Mouse (Mus musculus): ENCODE measurements around the gene Ing5. TPM values are rescaled to one million over a fixed set of nuclear protein-coding genes. Genes with fewer than 3 reads are reported as not detected.

Ing5 gene
- polyA plus RNA-seq, 1 experiment from 2014 or later, result 21.1 TPM

DNA sequence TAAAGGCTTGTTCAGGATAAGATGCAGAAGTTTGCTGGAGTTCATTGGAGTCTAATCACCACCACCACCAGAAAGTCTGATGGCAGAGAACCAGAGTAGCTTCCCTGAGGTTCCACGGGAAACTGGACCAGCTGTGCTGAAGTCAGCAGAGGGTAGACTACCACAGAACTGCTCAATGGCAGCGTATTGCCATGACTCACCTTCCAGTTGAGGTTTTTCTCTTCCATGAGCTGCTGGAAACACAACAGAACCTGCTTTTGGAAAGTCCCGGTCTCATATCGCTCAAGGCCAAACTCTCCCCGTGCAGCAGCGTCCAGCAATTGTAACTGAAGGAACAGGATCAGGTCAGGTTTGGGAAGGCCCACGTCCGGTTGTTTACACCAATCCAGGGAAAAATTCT is 9.2 kb upstream of the Ing5 start:
- Histone ChIP-seq H3K4me3 (no peak overlapping the region), H3K4me1 (no peaks in the 10 kb centered on the region), H3K9me3 (no peaks in the 10 kb centered on the region), H3K36me3 (peaks cover 88% of the 10 kb centered on the region), H3K27ac (no peak overlapping the region), H3K27me3 (ENCODE audit: insufficient read depth, poor library complexity, severe bottlenecking) (no peaks in the 10 kb centered on the region)
- DNase-seq (ENCODE audit: low spot score), result no peak
- 92% methylated on average over 8 of the region's 8 CpGs for WGBS

DNA sequence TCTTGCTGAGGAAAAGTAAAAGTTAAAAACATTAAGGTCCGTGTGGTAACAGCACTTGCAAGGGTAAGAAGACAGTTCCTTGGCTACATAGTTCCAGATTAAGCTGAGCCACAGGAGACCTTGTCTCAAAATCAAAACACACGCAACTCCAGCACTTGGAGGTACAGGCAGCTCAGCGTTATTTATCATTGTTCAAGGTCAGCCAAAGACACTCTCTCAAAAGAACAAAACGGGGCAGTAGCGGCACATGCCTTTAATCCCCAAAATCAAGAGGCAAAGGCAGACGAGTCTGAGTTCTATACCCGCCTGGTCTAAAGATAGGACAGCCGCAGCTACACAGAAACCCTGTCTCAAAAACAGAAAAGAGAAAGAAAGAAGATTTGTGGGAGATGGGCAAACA is 7.9 kb upstream of the Ing5 start:
- WGBS, result 73% methylated on average over 8 of the region's 8 CpGs
- no peak for DNase-seq (ENCODE audit: low spot score)
- Histone ChIP-seq H3K27me3 (ENCODE audit: insufficient read depth, poor library complexity, severe bottlenecking) (no peaks in the 10 kb centered on the region), H3K27ac (peak overlapping the region; percentile 13; the same call in 1 of the 2 replicates), H3K9me3 (no peaks in the 10 kb centered on the region), H3K36me3 (peaks cover 87% of the 10 kb centered on the region), H3K4me3 (no peak overlapping the region), H3K4me1 (no peaks in the 10 kb centered on the region)

DNA sequence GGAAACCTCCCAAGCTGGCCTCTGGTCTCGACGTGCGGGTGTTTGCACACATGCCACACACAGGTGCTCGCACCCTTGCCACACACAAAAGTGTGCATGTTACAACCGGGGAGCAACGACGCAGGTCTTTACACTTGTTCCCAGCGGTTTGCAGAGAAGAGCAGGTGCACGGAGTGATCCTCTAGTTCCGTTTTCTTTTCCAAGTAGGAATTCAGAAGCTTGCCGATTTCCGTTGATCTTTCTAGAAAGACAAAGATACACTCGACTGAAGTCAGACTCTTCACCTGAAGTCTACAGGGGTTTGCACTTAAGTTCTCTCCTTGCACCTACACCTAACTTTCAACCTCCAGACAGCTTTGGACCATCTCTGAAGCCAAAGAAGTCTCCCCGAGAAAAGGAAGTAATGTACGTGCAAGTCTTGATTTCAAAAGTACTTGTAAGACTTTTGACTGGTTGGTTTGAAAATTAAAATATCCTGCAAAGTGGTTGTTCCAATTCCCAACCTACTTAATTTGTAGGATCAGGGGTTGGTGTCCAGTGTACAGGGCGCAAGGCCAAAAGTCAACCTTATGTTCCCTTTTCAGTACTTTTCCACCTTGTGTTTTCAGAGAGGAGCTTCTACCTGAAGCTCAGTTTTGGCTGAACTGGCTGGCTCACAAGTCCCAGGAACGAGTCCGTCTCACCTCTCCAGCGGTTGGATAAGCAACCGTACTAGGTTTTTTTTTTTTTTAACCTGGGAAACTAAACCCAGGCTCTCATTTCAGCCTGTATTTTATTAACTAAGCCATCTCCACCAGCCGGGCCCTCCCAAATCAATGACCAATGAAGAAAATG is 2.9 kb upstream of the Ing5 start:
- DNase-seq (ENCODE audit: low spot score), result no peak
- Histone ChIP-seq H3K36me3 (peaks cover 42% of the 10 kb centered on the region), H3K9me3 (no peaks in the 10 kb centered on the region), H3K27me3 (ENCODE audit: insufficient read depth, poor library complexity, severe bottlenecking) (no peaks in the 10 kb centered on the region), H3K27ac (peak overlapping the region; percentile 94), H3K4me3 (peak overlapping the region; percentile 82), H3K4me1 (peaks cover 30% of the 10 kb centered on the region)
- 74% methylated on average over 21 of the region's 21 CpGs for WGBS

DNA sequence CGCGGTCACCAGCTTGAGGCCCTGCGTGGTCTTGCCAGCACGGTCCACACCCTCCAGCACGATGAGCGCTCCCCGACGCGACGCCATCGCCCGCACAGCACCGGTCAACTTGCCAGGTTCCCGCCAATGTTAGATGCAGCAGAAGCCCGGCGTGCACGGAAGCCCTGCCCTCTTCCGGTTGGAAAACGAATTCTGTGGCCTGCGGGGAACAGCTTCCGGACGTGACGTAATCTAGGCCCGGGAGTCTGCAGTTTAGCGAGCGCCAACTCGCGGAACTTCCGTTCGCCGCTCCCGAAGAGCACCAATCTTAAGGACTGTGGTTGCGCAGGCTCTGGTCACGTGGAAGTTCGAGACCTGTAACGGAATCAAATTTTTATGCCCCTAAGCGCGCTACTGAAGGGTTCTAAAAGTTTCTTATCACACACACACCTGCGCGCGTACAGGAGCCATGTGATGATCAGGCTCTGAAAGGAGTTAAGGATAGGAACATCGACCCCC is 2.0 kb upstream of the Ing5 start, which contains the start of gene Dtymk:
Gene Dtymk, minus strand, starts transcription at position 194 of the 498 bp plus-strand sequence.
- Histone ChIP-seq H3K9me3 (no peaks in the 10 kb centered on the region), H3K4me1 (peaks cover 31% of the 10 kb centered on the region), H3K27ac (peak within 1 kb of the TSS; percentile 94), H3K27me3 (ENCODE audit: insufficient read depth, poor library complexity, severe bottlenecking) (no peaks in the 10 kb centered on the region), H3K4me3 (peak within 1 kb of the TSS; percentile 82), H3K36me3 (peaks cover 49% of the 10 kb centered on the region)
- peak; percentile 98 for DNase-seq (ENCODE audit: low spot score)
- under 1% methylated on average over 42 of the region's 42 CpGs for WGBS

DNA sequence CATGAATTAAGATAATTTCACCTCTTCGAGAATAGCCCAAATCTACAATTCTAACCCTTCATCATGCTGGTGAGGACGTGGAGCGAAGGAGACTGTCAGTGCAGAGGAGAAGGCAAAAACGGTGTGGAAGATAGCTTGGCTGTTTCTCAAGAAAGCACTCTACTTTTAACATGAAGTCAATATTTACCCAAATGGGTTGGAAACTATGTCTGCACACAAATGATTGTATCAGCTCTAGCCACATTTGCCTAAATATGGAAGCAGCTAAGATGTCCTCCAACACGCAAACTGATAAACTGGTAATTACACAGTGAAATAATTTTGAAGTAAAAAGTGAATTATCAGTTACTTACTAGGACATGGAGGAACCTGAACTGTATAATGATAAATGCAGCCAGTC is 994 bp upstream of the Ing5 start:
- no peak for DNase-seq (ENCODE audit: low spot score)
- WGBS, result 82% methylated on average over 5 of the region's 5 CpGs
- H3K36me3 ChIP-seq, result peaks cover 44% of the 10 kb centered on the region
- H3K27ac ChIP-seq, result peak overlapping the region; percentile 98
- peak overlapping the region; percentile 82 for H3K4me3 ChIP-seq
- H3K9me3 ChIP-seq, result no peaks in the 10 kb centered on the region
- H3K4me1 ChIP-seq, result peaks cover 31% of the 10 kb centered on the region
- no peaks in the 10 kb centered on the region for H3K27me3 ChIP-seq (ENCODE audit: insufficient read depth, poor library complexity, severe bottlenecking)

DNA sequence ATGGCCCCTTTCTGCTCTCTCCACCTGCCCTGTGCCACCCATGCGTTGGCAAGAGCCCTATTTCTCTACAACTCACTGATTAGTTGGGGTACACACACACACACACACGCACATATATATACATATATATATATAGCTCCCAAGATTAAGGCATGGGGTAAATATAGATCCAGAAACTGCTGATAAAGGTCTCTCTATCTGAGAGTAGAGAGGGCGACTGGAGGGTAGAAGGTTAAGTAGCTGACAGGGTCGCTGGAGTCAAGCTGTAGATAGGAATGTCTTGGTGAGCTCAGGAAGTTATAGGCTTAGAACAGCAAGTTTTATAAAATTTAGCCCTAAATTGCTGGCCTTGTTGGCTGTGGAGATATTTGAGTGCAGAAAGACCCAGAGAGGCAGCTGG is 1.1 kb downstream of the Ing5 start:
- peaks cover 31% of the 10 kb centered on the region for H3K4me1 ChIP-seq
- H3K9me3 ChIP-seq, result no peaks in the 10 kb centered on the region
- peak overlapping the region; percentile 98 for H3K27ac ChIP-seq
- H3K4me3 ChIP-seq, result peak overlapping the region; percentile 82
- 42% methylated on average over 4 of the region's 4 CpGs for WGBS
- no peak for DNase-seq (ENCODE audit: low spot score)
- H3K27me3 ChIP-seq (ENCODE audit: insufficient read depth, poor library complexity, severe bottlenecking), result no peaks in the 10 kb centered on the region
- peaks cover 43% of the 10 kb centered on the region for H3K36me3 ChIP-seq

DNA sequence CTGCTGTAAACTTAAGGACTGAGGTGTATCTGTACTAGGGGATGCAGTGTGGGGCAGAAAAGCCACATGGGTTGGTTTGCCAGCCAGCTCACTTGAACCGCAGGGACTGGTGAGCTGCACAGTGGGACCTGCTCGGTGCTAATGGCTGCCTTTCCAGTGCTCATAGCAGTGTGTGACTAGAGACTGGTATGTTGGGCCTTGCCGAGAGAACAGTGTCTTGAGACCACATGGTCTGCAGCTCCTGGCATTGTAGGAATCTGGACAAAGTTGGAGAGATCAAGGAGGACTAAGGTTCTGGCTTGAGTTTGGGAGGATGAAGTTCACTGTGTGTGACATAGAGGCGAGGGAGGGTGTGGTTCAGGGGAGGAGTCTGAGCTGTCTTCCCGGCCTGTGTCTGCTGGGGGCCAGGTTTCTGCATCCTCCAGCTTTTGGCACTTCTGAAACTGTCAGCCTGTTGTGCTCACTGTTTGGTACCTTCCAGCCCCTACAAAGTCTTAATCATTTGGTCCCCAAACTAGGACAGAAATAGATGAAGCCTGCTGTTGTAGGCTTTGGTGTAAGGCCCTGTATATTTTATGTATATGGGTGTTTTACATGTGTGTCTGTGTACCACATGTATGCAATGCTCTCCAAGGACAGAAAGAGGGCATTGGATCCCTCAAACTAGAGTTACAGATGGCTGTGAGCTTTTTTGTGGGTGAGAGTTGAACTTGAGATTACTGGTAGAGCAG is 1.6 kb downstream of the Ing5 start:
- Histone ChIP-seq H3K4me1 (peaks cover 31% of the 10 kb centered on the region), H3K36me3 (peaks cover 41% of the 10 kb centered on the region), H3K4me3 (peak overlapping the region; percentile 82), H3K9me3 (no peaks in the 10 kb centered on the region), H3K27ac (peak overlapping the region; percentile 98), H3K27me3 (ENCODE audit: insufficient read depth, poor library complexity, severe bottlenecking) (no peaks in the 10 kb centered on the region)
- WGBS, result 62% methylated on average over 5 of the region's 5 CpGs
- no peak for DNase-seq (ENCODE audit: low spot score)

DNA sequence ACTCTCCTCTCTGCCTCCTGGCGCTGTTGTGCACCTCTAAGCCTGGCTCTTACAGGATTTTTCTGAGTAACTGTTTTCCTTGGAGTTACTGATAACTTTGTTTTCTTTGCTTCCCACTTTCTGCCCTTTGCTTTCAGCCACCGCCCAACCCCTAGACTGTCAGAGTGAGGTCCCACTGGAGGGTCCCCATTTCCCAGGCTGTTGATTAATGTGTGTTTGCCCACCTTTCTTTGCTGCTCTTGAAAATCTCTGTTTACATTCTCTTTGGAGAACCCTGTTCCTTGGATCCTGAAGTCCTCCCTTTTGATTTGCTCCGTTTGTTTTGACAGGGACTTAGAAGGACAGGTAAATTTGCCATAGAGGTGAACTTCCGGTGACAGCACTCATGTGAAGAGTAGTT is 5.1 kb downstream of the Ing5 start:
- no peak overlapping the region for H3K27ac ChIP-seq
- no peak for DNase-seq (ENCODE audit: low spot score)
- 86% methylated on average over 4 of the region's 4 CpGs for WGBS
- no peak overlapping the region for H3K4me3 ChIP-seq
- peaks cover 70% of the 10 kb centered on the region for H3K36me3 ChIP-seq
- no peaks in the 10 kb centered on the region for H3K9me3 ChIP-seq
- peaks cover 19% of the 10 kb centered on the region for H3K4me1 ChIP-seq
- H3K27me3 ChIP-seq (ENCODE audit: insufficient read depth, poor library complexity, severe bottlenecking), result no peaks in the 10 kb centered on the region

DNA sequence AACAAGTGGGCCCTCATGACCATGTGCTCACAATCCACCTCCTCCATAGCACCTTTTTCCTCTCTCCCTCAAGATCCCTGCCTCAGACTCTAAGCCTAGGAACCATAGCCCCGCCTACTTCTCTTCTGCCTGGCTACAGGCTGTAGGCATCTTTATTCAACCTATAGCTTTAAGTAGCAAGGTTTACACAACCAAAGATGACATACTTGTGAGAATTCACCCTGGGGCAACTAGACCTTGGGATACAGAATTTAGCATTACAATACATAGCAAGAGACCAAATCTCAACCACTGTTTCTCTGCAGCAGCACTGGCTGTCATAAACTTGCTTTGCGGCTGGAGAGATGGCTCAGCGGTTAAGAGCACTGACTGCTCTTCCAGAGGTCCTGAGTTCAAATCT is 6.2 kb downstream of the Ing5 start:
- 96% methylated on average over 3 of the region's 3 CpGs for WGBS
- H3K4me1 ChIP-seq, result peaks cover 10% of the 10 kb centered on the region
- peaks cover 81% of the 10 kb centered on the region for H3K36me3 ChIP-seq
- H3K9me3 ChIP-seq, result no peaks in the 10 kb centered on the region
- H3K27me3 ChIP-seq (ENCODE audit: insufficient read depth, poor library complexity, severe bottlenecking), result no peaks in the 10 kb centered on the region
- DNase-seq (ENCODE audit: low spot score), result no peak
- H3K4me3 ChIP-seq, result no peak overlapping the region
- no peak overlapping the region for H3K27ac ChIP-seq

DNA sequence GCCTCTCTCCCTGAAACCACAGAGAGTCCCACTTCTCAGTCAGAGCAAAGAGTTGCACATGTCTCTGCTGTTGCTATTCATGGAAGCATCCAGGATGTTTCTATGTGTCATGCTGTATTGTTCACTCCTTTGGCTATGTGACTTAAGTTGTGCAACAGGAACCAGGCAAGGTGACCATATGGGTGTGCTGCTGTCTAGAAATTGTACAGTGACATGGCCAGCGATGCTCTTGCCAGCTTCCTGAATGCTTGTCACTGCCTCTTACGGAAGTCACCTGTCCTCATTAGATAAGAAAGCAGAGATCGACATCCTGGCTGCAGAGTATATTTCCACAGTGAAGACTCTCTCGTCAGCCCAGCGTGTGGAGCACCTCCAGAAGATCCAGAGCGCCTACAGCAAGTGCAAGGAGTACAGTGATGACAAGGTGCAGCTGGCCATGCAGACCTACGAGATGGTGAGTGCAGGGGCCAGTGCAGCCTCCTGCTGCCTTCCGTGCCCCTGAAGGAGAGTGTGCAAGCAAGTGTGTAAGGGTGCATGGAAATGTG is 7.8 kb downstream of the Ing5 start:
- DNase-seq (ENCODE audit: low spot score), result no peak
- Histone ChIP-seq H3K27me3 (ENCODE audit: insufficient read depth, poor library complexity, severe bottlenecking) (no peaks in the 10 kb centered on the region), H3K36me3 (peaks cover 90% of the 10 kb centered on the region), H3K27ac (no peak overlapping the region), H3K4me1 (no peaks in the 10 kb centered on the region), H3K4me3 (no peak overlapping the region), H3K9me3 (no peaks in the 10 kb centered on the region)
- WGBS, result 86% methylated on average over 8 of the region's 8 CpGs

DNA sequence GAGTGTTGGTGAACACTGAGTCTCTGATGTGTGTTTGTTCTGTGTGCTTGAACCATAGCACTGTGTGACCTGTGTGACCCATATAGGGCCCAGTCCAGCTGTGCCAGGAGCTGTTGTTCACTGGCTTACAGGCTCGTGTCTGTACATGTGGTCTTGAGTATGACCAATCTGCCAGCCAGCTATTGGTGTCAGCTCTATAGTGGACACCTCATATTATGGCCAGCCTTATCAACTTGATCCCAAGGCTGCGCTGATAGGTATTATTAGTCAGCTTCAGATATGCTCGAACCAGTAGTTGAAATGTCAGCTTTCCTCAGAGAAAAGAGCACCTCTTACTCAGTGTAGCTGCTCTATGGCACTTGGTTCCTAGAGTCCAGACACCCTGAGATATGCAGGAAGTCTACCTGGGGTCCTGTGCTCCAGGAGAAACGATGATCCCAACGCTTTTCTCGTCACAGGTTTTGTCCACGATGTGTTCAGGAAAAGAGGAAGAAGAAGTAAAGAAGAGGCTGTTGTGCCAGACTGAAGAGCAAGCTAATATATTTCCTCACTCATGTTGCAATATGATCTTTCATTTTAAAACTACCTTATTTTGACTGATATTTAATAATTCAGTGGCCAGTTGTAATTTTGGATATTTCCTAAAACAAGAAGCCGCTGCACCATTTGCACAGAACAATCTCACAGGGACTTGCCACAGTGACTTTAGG is 14.2 kb downstream of the Ing5 start:
- WGBS, result 92% methylated on average over 8 of the region's 8 CpGs
- Histone ChIP-seq H3K9me3 (no peaks in the 10 kb centered on the region), H3K36me3 (peaks cover 91% of the 10 kb centered on the region)

DNA sequence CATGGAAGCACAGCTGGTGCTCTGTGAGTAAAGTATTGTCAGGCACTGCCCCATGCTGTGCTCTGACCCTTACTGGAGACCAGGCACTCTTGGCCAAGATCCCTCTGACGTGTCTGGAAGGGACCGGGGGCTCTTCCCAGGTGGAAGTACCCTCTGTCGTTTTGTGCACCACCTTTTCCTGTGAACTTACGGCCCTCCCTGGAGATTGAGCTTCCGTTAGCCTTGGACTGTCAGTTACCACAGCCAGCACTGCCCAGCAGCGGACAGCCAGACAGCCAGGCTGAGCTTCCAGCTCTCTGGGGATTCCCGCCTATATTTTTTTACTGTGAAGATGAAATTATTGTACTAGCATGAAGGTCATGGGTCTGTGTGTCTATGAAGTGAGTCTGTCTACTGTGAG is 15.0 kb downstream of the Ing5 start:
- Histone ChIP-seq H3K4me1 (no peaks in the 10 kb centered on the region), H3K9me3 (no peaks in the 10 kb centered on the region), H3K4me3 (no peak overlapping the region), H3K27me3 (ENCODE audit: insufficient read depth, poor library complexity, severe bottlenecking) (no peaks in the 10 kb centered on the region), H3K36me3 (peaks cover 84% of the 10 kb centered on the region), H3K27ac (no peak overlapping the region)
- WGBS, result 91% methylated on average over 7 of the region's 7 CpGs
- DNase-seq (ENCODE audit: low spot score), result no peak

More for the DNA sequence above, 14.2 kb downstream of the Ing5 start:
- Histone ChIP-seq H3K4me1 (no peaks in the 10 kb centered on the region), H3K27ac (no peak overlapping the region), H3K4me3 (no peak overlapping the region), H3K27me3 (ENCODE audit: insufficient read depth, poor library complexity, severe bottlenecking) (no peaks in the 10 kb centered on the region)
- DNase-seq (ENCODE audit: low spot score), result no peak

Measured in heart, embryonic 10.5 days (tissue).